Mouse (Mus musculus): ENCODE data around the gene Tmem164. TPM values are rescaled to one million over a fixed set of nuclear protein-coding genes. Genes with fewer than 3 reads are reported as not detected.
A peak's percentile ranks its signal among the peaks of the same experiment; 100 is the strongest.

The Tmem164 gene
- polyA plus RNA-seq, 1 experiment: 14.2 TPM

- peaks cover 2% of the 10 kb centered on the region for H3K79me3 ChIP-seq (ENCODE audit: low read depth)
- H3K27me3 ChIP-seq (ENCODE audit: control insufficient read depth, insufficient read depth, insufficient read length): no peaks in the 10 kb centered on the region
- peaks cover 5% of the 10 kb centered on the region for H3K36me3 ChIP-seq (ENCODE audit: control insufficient read depth, insufficient read depth)
- no peak overlapping the region for H3K4me3 ChIP-seq (ENCODE audit: insufficient read depth, poor library complexity, severe bottlenecking)
- peaks cover 38% of the 10 kb centered on the region for H3K79me2 ChIP-seq (ENCODE audit: control insufficient read depth, insufficient read depth)
- no peak overlapping the region for H3ac ChIP-seq (ENCODE audit: control insufficient read depth, insufficient read length, low read depth)
- TF ChIP-seq USF1 (IDR thresholded peaks at IDR 0.05; ENCODE audit: low read depth): no peak
- TF ChIP-seq MYOD1 (IDR thresholded peaks at IDR 0.05; ENCODE audit: control insufficient read depth, insufficient read length, low read depth): no peak
- no peak for TF ChIP-seq MYOG (IDR thresholded peaks at IDR 0.05; ENCODE audit: control insufficient read depth, extremely low read depth, insufficient read length)
- no peak for TF ChIP-seq CTCF (IDR thresholded peaks at IDR 0.05; ENCODE audit: control insufficient read depth, insufficient read depth, insufficient read length)
- no peak for TF ChIP-seq MAX (IDR thresholded peaks at IDR 0.05)
- no peak for TF ChIP-seq CEBPB (IDR thresholded peaks at IDR 0.05; ENCODE audit: low read depth)
- TF ChIP-seq FOSL1 (IDR thresholded peaks at IDR 0.05; ENCODE audit: insufficient read depth, low read length, poor library complexity, severe bottlenecking): no peak
Observed at GRCm38 (mm10) chrX:142882255-142882654, 201.0 kb downstream of the Tmem164 start.

DNA sequence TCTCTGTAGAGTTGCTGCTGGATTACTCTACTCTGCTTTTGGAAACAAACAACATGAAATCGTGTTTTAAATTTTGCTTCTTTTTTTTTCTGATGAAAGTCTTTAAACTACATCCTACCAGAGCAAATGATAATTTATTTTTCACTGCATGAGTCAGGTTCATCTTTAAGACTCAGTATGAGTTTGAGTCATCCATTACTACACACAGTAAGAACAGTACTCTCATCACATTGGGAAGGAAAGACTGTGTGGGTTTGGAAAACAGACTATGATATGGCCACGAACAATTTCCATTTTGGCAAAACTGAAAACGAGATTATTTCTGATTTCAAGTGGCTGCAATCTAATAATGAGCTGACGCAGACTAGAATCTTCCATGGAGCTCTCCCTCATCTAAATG lies 202.4 kb downstream of the Tmem164 start:
- no peak overlapping the region for H3ac ChIP-seq (ENCODE audit: control insufficient read depth, insufficient read length, low read depth)
- peaks cover 44% of the 10 kb centered on the region for H3K79me2 ChIP-seq (ENCODE audit: control insufficient read depth, insufficient read depth)
- TF ChIP-seq MAX (IDR thresholded peaks at IDR 0.05) (no peak), USF1 (IDR thresholded peaks at IDR 0.05; ENCODE audit: low read depth) (no peak), CTCF (IDR thresholded peaks at IDR 0.05; ENCODE audit: control insufficient read depth, insufficient read depth, insufficient read length) (no peak), FOSL1 (IDR thresholded peaks at IDR 0.05; ENCODE audit: insufficient read depth, low read length, poor library complexity, severe bottlenecking) (no peak), MYOG (IDR thresholded peaks at IDR 0.05; ENCODE audit: control insufficient read depth, extremely low read depth, insufficient read length) (no peak), CEBPB (IDR thresholded peaks at IDR 0.05; ENCODE audit: low read depth) (no peak), MYOD1 (IDR thresholded peaks at IDR 0.05; ENCODE audit: control insufficient read depth, insufficient read length, low read depth) (no peak)
- H3K36me3 ChIP-seq (ENCODE audit: control insufficient read depth, insufficient read depth): no peaks in the 10 kb centered on the region
- H3K79me3 ChIP-seq (ENCODE audit: low read depth): peaks cover 2% of the 10 kb centered on the region
- no peak overlapping the region for H3K4me3 ChIP-seq (ENCODE audit: insufficient read depth, poor library complexity, severe bottlenecking)
- H3K27me3 ChIP-seq (ENCODE audit: control insufficient read depth, insufficient read depth, insufficient read length): no peaks in the 10 kb centered on the region

GRCm38 (mm10) chrX:142885962-142886361 lies 204.8 kb downstream of the Tmem164 start:
- Histone ChIP-seq H3K27me3 (ENCODE audit: control insufficient read depth, insufficient read depth, insufficient read length) (no peaks in the 10 kb centered on the region), H3K79me3 (ENCODE audit: low read depth) (peaks cover 3% of the 10 kb centered on the region), H3K36me3 (ENCODE audit: control insufficient read depth, insufficient read depth) (no peaks in the 10 kb centered on the region), H3K79me2 (ENCODE audit: control insufficient read depth, insufficient read depth) (peaks cover 39% of the 10 kb centered on the region), H3K4me3 (ENCODE audit: insufficient read depth, poor library complexity, severe bottlenecking) (no peak overlapping the region), H3ac (ENCODE audit: control insufficient read depth, insufficient read length, low read depth) (no peak overlapping the region)
- no peak for TF ChIP-seq USF1 (IDR thresholded peaks at IDR 0.05; ENCODE audit: low read depth)

Small RNAs within 50 kb of the gene (microRNA-seq; reads per million reads assigned to microRNA genes)
- gene Mir652 (ENCODE audit: borderline microRNAs expressed): 2,577 reads per million, percentile 90 among the genes with 10 or more reads in this experiment
